Mouse (Mus musculus): ENCODE data around the gene Mapk8ip3. TPM values are rescaled to one million over a fixed set of nuclear protein-coding genes. Genes with fewer than 3 reads are reported as not detected.
"Not testable (repeated sequence)": the region's sequence is repeated elsewhere in the genome, so short reads cannot be mapped to it uniquely, and the experiment has no call there.

The Mapk8ip3 gene
- total RNA-seq (2021), result 10 to 100 TPM; 13.2 to 14.5 TPM
- long read RNA-seq, experiment 1, partial matches to known transcripts, result 5 of 7 reads
- long read RNA-seq, experiment 1, other reads (novel, unspliced or antisense), result 2 of 7 reads
- long read RNA-seq, experiment 2, partial matches to known transcripts, result 1 of 2 reads
- long read RNA-seq, experiment 2, other reads (novel, unspliced or antisense), result 1 of 2 reads

DNA sequence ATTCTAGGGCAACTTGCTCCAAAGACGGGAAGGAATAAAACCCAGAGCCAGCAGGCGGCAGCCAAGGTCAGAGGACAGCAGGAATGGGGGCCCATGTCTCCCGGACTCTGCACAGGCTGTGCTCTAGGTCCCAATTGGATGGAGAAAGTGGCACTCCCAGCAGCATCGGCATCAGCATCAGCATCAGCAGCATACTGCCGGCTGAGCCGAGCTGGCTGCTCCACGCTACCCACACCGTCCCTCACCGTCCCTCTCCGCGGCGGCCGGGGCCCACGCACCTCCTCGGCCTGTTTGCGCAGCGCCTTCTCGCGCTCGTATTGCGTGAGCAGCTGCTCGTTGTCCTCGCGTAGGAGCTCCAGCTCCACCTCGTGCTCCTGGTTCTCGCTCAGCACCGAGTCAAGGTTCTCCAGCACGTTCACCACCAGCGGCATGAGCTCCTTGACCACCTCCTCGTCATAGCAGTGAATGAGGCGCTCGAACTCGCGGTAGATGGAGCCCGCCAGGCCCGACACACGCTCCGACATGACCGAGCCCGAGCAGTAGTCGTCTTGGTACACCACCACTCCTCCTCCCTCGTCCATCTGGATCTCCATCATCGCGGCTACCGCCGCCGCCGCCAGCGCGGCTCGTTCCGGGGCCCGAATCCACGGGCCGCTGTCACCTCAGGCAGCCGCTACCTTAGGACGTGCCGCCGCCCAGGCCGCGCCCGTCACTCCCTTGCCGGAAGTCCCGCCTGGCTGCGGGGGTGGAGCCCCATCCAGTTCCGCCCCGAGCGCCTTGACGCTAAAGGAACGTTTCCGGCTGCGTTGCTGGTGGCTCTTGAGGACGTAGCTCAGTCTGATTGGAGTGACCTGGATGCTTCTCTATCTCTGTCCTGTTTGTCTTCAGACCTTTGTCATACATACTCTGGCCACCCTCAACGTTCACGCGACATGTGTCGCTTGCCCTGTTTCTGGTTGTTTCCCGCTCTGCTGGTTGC lies at the start of gene Mapk8ip3:
Mapk8ip3 (minus strand) TSS at position 719 of the 979 bp plus-strand sequence.
- peak; percentile 95 for DNase-seq (ENCODE audit: low spot score)

DNA sequence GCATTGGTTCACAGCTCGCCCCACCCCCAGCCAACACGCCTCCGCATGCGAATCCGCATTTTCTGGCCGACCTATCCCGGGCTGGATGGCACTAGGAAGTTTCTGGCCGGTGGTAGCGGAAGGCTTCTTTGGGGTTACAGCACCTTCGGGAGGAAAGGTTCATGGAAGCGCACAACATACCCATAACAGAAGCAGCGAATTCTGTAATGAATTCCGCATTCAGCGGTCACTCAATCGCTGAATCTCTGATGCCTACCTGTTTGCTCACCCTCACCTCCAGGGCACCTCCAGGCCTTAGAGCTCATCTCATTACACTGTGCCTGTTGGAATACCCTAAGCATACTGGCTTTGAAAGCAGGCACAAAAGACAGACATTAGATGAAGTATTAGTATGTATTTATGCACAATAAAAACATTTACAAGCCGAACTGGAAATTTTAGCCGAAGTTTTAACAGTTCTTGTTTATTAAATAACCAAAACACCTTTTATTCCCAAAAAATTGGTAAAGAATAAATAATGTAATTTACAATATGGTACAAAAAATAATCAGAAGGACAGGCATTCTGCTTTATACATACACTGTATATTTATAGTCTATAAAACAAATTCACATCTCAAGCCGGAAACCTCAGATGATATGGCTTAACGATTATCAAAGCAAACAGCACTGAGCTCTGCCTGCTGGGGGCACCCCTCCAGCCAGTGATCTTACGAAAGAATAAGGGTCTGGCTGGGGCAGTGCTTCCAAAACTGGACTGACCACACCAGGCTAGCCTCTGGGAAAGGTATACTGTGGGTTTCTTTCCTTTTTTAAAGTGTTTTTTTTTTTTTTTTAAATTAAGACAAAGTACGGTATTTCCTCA lies 24.3 kb upstream of the Mapk8ip3 start:
- DNase-seq (ENCODE audit: low spot score), result no peak

DNA sequence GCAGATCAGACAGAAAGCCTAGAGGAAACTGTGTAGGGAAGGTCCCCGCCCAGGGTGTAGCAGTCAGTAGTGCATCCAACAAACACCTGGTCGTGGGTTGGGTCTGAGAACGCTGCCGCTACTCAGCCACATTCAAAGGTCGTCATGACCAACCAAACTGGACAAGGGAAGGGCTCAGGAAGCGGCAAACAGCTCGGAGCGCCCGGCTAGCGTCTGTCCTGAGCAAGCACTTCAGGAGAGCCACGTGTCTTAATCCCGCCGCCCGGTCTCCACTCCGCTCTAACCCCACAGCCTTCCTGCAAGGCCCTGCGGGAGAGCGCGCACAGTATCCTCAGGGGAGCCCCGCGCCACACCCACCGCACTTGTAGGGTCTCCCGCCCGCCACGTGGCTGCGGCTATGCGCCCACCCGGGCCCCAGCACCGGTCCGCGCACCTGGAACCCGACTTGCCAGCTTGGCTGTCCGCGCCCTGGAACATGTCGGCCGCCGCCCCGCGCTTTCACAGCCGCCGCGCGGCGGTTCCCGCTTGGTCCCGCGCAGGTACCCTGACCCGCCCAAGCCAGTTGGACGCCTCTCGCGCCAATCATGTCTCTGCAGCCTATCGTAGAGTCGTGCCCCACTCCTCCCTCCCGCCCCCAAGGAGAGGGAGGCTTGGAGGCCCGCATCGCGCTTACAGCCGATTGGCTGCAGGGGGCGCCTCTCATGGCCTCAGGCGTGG lies 23.5 kb upstream of the Mapk8ip3 start, which contains the start of gene Jpt2:
Jpt2 (minus strand) TSS at position 555 of the 717 bp plus-strand sequence.
- peak; percentile 98 for DNase-seq (ENCODE audit: low spot score)

DNA sequence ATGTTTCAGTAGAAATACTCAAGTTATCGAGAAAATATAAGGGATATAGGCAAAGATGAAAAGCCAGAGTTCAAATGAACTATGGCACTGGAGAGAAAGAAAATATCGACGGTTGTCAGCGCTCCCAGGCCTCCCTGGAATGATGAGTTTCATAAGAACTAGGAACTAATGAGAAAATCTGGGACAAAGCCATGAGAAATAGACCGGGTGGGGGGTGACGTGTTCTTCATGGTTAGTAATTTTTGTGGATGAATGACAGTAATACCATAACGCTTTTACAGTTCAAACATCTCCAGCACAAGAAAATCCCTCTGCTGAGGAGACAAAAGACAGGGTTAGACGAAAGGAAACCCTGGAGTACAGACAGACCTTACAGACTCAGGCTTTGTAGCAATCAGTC lies 22.6 kb upstream of the Mapk8ip3 start:
- DNase-seq (ENCODE audit: low spot score), result no peak

DNA sequence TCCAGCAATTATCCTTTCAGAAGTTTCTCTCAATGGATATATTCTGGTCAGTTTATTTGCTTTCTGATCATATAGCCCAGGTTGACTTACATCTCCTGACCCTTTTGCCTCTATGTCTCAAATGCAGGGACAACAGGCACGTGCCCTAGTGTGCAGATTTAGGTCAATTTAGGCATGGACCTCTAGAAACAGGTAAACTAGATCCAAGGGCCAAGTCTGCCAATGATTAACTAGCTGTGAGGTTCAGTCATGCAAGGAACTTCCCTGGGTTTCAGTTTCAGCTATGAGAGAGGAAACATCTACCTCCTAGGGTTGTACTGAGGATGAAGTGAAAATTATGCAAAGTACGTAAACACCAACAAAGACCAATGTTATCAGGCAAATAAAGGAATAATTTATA lies 16.5 kb upstream of the Mapk8ip3 start:
- DNase-seq (ENCODE audit: low spot score), result no peak

DNA sequence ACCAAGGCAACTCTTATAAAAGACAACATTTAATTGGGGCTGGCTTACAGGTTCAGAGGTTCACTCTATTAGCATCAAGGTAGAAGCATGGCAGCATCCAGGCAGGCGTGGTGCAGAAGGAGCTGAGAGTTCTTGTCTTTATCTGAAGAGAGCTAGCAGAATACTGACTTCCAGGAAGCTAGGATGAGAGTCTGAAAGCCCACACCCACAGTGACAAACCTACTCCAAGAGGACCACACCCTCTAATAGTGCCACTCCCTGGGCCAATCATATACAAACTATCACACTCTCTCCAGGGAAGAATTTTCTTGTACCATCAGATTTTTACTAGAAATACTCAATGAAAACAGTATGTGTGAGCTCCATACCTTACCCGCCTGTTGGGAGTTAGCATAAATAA lies 13.9 kb upstream of the Mapk8ip3 start:
- DNase-seq (ENCODE audit: low spot score), result no peak

DNA sequence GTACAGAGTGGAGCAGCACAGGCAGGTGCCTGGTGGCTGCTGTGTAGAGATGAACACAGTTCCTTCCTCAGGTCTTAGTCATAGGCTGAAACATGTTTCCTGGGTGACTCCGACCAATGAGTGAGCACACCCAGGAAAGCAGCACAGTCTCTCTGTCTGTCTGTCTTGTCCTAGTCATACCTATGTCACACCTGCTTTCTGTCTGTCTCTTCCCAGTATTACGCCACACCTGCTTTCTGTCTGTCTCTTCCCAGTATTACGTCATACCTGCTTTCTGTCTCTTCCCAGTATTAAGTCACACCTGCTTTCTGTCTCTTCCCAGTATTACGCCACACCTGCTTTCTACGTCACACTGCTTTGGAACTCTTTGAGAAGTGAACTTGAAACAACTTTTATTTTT lies 11.4 kb upstream of the Mapk8ip3 start:
- no peak for DNase-seq (ENCODE audit: low spot score)

DNA sequence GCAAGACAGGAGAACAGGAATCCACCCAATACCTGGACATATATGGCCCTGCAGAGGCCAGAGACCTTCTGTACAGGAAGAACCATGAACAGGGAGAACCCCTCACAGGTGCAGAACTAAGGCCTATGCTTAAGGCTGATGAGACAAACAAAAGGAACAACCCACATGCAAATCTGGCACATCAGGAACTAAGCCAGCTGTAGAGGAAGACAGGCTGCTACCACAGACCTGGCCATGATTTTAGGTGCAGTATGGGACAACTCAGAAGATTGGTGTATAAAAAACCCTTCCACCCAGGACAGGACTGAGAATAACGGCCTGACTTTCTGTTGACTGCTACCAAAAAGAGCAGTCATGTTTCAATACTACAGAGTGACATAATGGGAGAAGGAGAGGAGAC lies 6.8 kb upstream of the Mapk8ip3 start:
- DNase-seq (ENCODE audit: low spot score), result not testable (repeated sequence)

DNA sequence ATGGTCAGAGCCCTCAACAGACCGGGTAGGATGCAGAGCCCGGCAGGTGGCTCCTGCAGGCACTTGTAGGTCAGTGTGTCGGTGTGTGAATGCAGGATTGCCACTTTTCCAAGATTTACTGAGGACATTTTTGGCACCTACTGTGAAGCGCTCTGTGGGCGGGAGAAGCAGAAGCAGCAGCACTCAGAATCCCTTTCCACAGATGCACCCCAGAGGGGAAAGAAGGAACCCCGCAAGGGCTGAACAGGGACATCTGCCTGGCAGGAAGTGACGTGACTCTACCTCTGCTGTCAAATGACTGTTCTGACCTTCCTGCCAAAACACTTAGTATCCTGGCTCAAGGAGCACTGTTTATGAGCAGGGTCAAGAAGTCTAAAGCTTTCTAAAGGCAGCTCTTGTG lies 6.3 kb upstream of the Mapk8ip3 start:
- DNase-seq (ENCODE audit: low spot score), result no peak

DNA sequence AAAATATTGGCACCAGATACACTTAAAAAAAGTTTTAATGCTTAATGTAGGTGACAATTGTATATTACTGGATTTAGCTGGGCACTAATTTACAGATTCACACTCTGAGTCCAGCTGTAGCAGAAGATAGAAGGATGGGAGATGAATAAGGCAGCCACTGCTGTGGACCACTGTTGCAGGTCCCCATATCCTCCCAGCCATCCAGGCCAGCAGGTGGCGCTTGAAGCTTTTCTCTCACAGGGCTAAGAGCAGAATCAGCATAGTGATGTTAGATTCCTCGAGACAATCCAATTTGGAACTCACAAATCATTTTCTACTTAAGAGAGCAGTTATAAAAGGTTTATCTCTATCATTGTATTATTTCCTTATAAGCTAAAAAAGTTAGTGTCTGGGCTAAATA lies 5.7 kb upstream of the Mapk8ip3 start:
- DNase-seq (ENCODE audit: low spot score), result peak; percentile 36

DNA sequence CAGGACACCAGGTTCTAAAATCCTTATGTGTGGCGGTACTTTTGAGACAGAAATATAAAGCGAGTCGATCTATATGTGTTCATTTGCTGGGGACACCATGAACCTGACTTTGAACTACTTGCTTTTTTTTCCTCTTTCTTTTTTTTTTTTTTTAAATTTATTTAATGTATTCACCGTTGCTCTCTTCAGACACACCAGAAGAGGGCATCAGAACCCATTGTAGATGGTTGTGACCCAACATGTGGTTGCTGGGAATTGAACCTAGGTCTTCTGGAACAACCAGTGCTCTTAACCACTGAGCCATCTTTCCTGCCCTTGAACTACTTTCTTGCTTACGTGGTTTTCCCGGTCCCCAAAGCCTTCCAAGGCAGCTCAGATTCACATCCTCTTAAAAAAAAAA lies 489 bp upstream of the Mapk8ip3 start:
- no peak for DNase-seq (ENCODE audit: low spot score)

DNA sequence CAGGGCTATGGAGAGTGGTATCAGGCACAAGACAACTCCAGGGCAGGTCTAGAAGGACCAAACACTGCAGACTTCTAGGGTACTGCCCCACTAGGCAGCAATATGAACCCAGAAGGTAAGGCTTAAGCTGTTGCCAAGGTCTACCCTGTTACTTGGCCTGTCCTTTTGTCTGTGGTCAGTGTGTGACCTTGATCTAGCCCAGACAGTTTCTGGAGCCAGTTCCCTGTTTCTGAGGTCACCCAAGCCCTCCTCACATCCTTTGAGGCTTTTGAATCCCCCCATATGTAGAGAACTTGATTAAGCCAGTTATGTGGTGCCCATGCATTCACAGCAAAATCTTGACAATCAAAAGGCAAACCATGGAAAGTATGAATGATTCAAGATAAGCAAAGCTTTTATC lies 1.1 kb downstream of the Mapk8ip3 start:
- DNase-seq (ENCODE audit: low spot score), result no peak

DNA sequence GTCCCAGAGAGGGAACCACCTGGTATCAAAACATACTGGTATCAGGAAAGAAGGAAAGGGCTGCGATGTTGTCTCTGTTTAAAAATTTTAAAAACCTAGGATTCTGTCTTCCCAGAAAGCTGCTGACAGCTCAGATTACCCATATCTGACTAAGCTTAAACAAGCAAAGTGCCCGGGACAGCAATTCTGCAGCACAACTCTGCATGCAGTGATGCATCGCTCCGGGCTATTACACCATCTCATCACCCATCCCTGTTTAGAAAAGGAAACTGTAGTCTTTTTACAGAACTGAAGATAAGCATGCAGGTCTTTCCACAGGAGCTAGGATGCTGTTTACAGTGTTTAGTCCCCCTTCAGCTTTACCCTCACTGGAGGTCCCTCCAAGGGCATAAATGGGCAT lies 1.9 kb downstream of the Mapk8ip3 start:
- no peak for DNase-seq (ENCODE audit: low spot score)

DNA sequence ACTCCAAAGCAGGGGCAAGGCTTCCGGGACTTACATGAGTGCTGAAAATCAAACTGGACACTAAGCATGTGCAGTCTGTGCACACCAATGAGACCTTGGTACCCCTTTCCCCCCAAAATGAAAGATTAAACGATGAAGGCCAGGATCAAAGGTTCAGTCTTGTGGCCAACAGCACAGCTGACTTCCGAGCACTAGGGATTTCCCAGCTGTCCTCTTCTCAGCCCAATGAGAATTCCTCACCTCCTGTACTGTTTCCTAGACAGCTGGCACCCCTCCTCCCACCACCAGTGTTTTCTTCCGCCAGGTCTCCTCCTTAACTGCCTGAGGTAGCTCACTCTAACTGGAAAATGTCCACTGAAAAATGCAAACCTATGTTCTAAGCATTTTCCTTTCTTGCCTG lies 3.6 kb downstream of the Mapk8ip3 start:
- no peak for DNase-seq (ENCODE audit: low spot score)

DNA sequence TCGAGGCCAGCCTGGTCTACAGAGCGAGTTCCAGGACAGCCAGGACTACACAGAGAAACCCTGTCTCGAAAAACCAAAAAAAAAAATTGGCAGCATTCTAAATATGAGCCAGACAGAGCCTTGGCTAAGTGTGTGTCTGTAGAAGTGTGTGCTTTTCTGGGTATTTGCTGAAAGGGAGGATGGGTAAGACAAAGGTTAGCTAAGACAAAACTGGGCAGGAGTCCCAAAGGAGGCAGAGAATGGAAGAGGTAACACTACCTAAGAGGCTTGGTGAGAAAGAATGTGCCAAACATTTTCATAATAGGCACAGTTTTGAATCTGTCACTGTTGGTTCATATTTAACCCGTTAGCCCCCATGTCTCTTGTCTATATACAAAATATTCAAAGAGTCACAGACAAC lies 4.3 kb downstream of the Mapk8ip3 start:
- no peak for DNase-seq (ENCODE audit: low spot score)

DNA sequence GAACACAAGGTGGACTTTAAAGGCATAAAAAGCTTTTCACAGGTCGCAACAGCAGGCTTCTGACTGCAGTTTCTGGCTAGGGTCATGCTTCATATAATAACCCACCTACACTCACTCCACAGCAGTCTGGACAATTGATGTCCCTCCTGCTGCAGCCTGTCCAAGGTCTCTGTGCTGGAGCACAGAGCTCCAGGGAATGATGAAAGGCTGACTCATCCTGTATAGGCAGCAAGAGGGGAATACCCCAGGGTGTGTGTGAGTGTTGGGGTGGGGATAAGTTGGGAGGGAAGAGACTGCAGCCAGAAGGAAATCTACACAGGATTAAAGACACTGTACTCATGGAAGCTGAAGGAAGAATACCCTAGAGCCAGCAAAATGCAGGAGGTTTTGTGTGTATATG lies 7.3 kb downstream of the Mapk8ip3 start:
- DNase-seq (ENCODE audit: low spot score), result no peak

DNA sequence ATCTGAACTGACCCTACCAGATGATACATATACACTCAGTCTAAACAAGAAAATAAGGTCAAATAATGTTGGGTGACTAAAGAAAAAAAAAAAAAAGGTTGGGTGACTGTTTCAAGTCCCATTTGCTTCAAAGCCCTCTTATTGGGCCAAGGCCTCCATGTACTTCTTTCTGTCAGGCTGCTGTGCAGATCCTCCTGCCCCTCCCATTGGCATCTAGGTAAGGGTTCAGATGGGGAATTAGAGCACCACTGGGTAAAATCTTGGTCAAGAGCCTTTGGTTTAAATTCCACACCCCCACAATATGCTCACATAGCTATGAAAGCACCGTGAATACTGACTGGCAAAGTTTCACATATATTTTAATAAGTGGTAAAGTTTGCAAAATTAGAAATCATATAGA lies 13.5 kb downstream of the Mapk8ip3 start:
- no peak for DNase-seq (ENCODE audit: low spot score)

DNA sequence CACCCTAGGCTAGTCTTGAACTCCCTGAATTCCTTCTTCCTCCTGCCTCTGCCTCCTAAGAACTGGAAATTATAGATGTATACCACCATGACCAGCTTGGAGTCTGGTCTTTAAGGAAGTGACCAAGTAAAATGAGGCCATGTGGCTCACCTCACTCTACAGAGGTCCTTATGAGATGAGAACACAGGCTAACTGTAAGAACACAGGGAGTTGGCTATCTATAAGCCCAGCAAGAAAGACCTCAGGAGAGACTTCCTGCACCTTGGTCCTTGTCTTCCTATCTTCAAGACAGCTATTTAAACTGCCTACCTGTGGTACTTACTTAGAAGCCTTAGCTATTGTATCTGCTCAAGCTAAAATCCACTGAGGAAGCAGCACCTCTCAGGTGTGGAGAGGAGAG lies 22.8 kb downstream of the Mapk8ip3 start:
- no peak for DNase-seq (ENCODE audit: low spot score)

DNA sequence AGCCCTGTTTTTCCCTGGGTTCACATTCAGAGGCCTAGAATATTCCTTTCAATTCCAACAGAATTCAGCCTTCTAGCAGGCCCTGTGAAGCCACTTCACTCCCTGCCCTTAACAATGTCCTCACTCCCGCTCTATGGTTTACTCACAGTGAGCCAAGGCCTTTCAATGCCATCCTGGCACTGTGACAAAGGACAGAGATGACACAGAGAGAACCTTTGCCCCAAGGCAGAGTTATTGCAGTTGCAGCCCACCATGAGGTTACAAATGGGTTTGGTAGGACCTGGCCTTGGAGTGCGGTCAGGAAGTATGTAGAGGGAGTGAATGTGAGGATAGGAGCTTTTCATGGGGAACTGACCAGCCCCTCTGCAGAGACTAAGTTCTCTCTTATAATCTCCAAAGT lies 29.2 kb downstream of the Mapk8ip3 start:
- no peak for DNase-seq (ENCODE audit: low spot score)

DNA sequence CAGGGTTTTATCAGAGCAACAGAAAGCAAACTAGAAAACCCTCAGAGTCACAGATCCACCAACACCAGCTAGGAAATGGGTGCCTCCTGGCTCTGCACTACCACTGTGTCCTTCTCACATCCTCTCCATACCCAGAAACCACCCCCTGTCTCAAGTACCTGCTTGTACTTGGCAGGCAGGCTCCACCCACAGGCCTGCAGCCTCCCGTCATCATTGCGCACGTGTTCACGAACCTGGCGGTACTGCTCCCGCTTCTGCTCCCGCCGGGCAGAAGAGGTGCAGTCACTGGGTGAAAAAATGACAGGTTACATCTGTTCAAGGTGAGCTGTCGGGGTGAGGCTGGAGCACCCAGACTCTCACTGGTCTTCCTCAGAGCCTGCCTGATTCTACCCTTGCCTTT lies 33.0 kb downstream of the Mapk8ip3 start:
- no peak for DNase-seq (ENCODE audit: low spot score)

All from gastrocnemius, adult 18-20 months (tissue).